Mouse (Mus musculus): ENCODE measurements around the gene Gm128.
A peak's percentile ranks its signal among the peaks of the same experiment; 100 is the strongest.

- TF ChIP-seq NELFE (IDR thresholded peaks at IDR 0.05; ENCODE audit: low read depth, low read length) = no peak
- TF ChIP-seq MAX (IDR thresholded peaks at IDR 0.05; ENCODE audit: low read length) = no peak
- TF ChIP-seq TAL1 (IDR thresholded peaks at IDR 0.05; ENCODE audit: low read length) = no peak
- no peak for TF ChIP-seq MYB (IDR thresholded peaks at IDR 0.05; ENCODE audit: low read depth, low read length)
- TF ChIP-seq ZKSCAN1 (IDR thresholded peaks at IDR 0.05; ENCODE audit: low read depth, low read length) = no peak
- TF ChIP-seq EP300 (IDR thresholded peaks at IDR 0.05; ENCODE audit: low read depth in 1 of 2, low read length in 2 of 2) = no peak
- no peak for TF ChIP-seq GATA1 (IDR thresholded peaks at IDR 0.05; ENCODE audit: low read depth, low read length)
- TF ChIP-seq UBTF (IDR thresholded peaks at IDR 0.05; ENCODE audit: borderline replicate concordance, insufficient read depth, low read depth, low read length) = 0 out of 2 replicates have a peak, but pooled peaks have one; percentile 73
- TF ChIP-seq NRF1 (IDR thresholded peaks at IDR 0.05; ENCODE audit: insufficient read depth, low read depth, low read length, poor library complexity, severe bottlenecking) = no peak
- no peak for TF ChIP-seq CTCF (IDR thresholded peaks at IDR 0.05 in 2 of 3, conservative IDR thresholded peaks at IDR 0.05 in 1 of 3; ENCODE audit: control insufficient read depth in 1 of 3, insufficient read depth in 1 of 3, low read depth in 2 of 3, low read length in 3 of 3, poor library complexity in 1 of 3, severe bottlenecking in 1 of 3)
- TF ChIP-seq HCFC1 (IDR thresholded peaks at IDR 0.05; ENCODE audit: low read depth, low read length) = no peak
- no peak for TF ChIP-seq KAT2A (conservative IDR thresholded peaks at IDR 0.05; ENCODE audit: low read depth, low read length)
- no peak for TF ChIP-seq MEF2A (IDR thresholded peaks at IDR 0.05; ENCODE audit: extremely low read depth, insufficient replicate concordance, low read depth, low read length, poor library complexity, severe bottlenecking)
Measured at GRCm38 (mm10) chr3:95229781-95230494, 11.5 kb downstream of the Gm128 start.
